Mouse (Mus musculus): ENCODE results near the gene Rheb. TPM values are rescaled to one million over a fixed set of nuclear protein-coding genes. Genes with fewer than 3 reads are reported as not detected.
A peak's percentile ranks its signal among the peaks of the same experiment; 100 is the strongest.
"Not testable (repeated sequence)": the region's sequence is repeated elsewhere in the genome, so short reads cannot be mapped to it uniquely, and the experiment has no call there.

The Rheb gene
- total RNA-seq (2021) = 10 to 100 TPM; 62.1 to 71.5 TPM
- long read RNA-seq, experiment 1, transcript Rheb-201 (8 exons, 1,784 nt) = major isoform, 157 of 166 reads
- long read RNA-seq, experiment 1, partial matches to known transcripts = 2 of 166 reads
- long read RNA-seq, experiment 1, other reads (novel, unspliced or antisense) = 7 of 166 reads
- long read RNA-seq, experiment 2, transcript Rheb-201 (8 exons, 1,784 nt) = major isoform, 144 of 153 reads
- long read RNA-seq, experiment 2, partial matches to known transcripts = 1 of 153 reads
- long read RNA-seq, experiment 2, other reads (novel, unspliced or antisense) = 8 of 153 reads

DNA sequence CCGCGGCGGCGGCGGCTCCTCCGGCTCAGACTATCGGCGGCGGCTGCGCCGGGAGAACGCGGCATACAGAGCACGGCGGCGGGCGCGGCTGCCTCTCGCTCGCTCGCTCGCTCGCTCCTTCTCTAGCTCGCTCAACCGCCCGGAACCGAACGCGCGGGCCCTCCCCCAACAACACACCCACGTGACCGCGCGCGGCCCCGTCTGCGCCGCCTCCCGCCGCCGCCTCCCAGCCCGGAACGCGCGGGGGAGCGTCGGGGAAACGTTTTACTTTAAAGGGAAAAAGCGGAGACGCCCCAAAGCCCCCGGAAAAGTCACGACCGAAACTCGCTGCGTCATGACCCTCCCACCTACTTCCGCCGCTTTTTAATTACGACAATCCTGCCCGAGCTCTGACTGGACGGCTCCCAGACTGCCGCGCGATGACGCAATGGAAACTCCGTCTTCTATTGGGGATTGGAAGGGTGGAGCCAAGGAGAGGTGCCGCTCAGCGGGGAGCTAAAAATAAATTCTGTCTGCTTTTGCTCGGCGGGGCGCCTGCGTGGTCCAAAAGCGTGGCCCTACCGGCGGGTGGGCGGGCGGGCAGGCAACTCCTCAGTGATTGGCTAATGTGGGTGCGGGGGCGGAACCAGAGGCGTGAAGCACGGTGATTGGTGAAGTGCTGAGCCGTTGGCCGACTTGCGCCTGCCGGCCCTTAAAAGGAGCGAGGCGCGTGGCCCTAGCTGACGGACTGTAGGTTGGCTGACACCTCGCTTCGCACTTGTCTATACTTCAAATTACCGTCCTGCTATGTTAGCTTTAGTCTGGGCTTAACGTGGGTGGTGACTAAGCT lies at the start of gene Rheb:
TSS of gene Rheb (minus strand) at position 351 of the 829 bp plus-strand sequence.
- peak; percentile 99 for DNase-seq (ENCODE audit: low spot score)

DNA sequence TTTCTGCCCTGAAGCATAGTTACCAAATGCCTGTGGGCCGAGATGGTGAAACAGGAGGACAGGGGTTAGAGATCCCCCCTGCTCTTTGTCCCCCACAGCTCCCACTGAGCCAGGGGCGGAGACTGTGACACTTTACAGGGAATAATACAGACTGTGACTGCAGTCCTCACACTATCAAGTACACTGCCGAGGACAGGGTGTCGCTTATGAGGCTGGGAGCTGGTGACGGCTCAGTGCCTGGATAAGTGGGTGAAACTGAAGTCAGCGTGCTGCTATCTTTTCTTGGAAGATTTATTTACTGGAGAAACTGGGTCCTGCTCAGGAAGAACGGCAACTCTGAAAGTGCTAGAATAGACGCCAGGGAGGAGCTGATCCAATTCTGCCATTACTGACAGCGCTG lies 47.4 kb upstream of the Rheb start:
- no peak for DNase-seq (ENCODE audit: low spot score)

DNA sequence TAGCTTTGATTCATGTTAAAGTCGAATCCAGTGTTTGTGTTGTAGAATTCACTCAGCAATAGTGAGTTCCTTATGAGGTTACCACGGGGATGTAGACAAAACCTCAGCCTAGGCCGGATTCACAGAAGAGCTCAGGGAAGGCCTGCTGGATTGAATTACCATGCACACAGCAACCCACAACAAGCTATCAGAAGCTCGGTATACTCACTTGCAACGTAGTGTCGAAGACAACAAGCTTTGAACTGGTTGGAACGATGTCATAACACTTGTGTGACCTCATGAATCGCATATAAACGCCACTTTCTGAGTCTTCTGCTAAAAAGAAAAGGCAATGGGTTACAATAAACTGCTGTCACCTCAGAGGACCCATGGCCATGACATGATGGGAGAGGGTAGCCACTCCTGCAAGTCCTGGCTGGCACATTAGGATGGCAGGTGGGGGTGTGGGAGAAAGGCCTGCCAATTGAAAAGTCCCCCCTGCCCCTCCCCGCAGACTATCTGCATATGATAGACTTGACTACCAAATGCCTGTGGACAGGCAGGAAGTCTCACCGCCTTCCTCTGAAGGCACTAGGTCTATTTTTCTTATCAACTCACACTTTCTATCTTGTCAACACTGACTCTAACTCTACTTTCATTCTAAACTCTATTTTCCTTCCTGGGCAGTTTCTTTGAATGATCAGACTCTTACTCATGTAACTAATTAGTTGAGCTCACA lies 46.6 kb upstream of the Rheb start:
- no peak for DNase-seq (ENCODE audit: low spot score)

DNA sequence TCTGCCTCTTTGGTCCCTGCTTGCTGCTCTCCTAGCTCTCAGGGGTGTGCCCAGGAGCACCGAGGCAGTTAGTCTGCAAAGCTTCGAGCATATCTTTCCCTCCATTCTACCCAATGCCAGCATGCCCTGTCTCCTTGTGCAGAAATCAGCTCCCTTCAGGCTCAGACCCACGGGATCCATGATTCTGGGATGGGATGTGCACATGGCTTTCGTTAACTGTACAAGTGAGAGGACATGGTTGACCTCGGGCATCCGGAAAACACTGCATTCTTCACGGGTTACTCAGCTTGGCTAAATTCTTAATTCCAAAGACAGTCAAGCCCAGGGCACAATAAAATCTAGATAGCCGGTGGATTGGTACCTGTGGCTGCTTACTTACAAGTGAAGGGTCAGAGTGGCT lies 44.8 kb upstream of the Rheb start:
- no peak for DNase-seq (ENCODE audit: low spot score)

DNA sequence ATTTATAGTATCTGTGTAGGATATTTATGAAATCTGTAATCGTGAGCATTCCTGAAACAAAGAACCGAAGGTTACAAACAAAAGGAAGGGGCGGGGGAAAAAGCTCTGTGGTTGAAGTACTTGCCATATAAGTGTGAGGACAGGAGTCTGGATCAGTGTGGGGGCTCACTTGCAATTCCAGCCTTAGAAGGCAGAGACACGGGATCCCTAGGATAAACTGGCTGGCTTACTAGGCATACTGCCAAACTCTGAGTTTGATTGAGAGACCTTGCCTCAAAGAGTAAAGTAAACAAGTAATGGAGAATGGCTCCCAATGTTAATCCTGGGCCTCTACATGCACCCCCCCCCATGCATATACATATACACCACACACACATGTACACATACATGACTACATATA lies 36.3 kb upstream of the Rheb start:
- no peak for DNase-seq (ENCODE audit: low spot score)

DNA sequence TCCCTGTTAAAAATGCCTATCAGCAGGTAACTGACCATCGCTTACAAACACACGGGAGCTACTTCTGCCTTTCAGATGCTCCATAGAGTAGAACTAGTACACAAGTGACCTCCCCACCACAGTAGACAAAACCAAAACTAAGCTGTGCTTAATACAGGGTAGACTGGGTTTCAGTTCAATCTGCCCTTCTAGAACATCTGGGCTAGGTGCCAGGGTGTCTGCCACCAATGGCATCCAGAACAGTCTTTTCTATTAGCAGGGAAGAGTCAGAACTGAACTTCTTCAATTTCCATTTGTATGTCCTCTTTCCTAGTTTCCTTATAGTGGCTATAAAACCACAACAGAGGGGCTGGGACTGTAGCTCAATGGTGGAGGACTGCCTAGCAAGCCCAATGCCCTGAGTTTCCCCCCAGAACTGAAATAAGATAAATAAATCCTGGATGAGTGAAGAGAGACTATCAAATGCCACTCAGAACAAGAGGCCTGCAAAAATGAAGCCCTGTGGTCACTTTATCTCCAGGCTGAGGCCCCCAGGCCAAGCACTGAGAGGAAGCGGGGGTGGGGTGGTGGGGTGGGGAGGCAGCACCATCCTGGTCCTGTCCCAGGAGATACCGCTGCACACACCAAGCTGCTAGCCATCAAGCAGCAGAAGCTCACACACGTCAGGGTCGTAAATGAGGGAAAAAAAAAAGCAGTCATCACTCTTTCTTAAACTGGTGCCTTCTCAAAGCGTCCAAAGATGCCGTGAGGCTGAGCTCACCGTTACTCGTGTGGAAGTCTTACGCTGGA lies 35.6 kb upstream of the Rheb start:
- no peak for DNase-seq (ENCODE audit: low spot score)

DNA sequence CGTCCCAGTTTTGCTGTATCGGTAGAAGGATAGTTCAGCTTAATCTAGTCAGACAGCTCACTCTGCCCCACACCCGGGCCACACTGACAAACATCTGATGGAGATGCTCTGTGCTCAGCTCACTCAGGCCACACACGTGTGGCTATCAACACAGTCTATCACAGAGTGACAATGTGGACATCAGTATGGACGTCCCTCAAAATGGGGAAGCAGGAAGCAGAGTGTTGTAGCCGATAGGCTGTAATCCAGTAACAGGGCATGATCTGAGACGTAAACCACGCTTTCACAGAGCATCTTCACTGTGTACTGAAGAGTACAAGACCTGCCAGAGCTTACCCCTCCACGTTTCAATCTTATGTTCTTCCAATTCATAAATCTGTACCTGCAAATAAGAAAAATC lies 34.2 kb upstream of the Rheb start:
- DNase-seq (ENCODE audit: low spot score) = no peak

DNA sequence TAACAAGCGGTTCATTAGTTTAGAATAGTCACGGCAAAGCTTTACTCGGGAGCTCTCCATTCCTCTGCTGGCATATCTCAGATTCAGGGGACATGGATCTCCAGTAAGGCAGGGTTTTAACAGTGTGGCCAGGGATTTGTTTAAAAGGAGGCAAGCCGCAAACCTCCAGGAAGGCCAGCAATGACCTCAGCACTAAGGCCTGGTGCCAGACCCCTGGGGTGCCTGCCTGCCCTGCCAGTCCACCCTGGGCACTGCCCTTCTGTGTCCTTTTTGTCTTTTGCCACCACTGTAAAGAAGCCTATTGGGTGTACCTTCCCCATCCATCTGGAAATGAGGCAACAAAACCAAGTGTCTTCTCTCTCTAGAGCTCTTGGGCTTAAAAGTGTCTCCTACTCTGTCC lies 31.7 kb upstream of the Rheb start:
- no peak for DNase-seq (ENCODE audit: low spot score)

DNA sequence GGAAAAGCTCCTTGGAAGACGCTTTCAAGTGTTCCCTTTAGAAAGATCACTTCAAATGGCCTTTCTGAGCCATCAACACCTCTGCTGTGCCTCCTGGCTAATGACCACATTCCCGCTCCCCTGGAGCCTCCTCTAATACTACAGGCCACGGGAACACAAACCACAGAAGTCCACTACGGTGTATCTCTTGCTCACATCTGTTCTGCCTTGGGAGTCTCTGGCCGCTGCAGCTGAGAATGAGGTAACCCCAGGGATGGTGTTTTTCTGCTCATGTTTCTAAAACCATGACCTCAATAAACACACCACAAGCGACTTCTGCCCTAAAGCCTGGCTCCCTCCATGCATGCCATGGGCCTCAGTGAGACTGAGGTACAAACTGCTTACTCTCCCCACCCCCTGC lies 30.8 kb upstream of the Rheb start:
- no peak for DNase-seq (ENCODE audit: low spot score)

DNA sequence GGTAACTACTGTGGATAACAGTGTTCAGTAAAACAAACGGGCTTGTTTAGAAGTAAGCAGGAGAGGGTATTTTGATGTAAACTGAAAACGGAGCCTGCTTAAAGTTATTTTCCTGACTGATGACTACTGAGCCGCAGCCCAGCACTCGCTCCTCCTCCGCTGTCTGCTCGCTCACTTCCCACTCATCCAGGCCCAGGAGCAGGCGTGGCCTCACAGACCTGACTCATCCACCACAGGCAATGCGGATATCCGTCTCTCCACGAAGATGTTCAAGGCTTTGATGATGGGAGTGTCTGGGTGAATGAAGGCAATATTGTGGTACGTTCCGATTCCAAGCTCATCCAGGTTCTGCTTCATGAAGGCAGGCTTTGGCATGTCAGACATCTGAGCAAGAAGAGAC lies 28.9 kb upstream of the Rheb start:
- no peak for DNase-seq (ENCODE audit: low spot score)

DNA sequence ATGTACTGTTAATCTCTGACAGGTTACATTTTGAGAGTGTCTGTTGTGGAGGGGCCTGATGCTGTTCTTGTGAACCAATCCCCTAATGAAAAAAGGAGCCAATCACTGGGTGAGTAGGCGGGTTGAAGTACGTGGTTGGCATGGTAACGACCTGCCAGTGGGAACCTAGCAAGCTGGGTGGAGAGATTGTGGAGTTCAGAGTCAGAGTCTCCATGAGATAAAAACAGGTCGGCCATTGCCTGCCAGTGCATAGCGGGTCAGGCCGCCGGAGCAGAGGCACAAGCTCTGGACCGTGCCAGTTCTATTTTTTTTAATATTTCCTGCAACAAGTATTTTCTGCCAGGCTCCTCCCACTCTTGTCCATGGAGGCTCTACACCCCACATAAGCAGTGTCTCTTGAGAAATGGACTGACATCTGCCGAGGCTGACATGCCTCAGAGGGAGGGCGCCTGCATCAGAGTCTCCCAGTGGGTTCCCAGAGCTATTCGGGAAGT lies 27.4 kb upstream of the Rheb start:
- DNase-seq (ENCODE audit: low spot score) = no peak

DNA sequence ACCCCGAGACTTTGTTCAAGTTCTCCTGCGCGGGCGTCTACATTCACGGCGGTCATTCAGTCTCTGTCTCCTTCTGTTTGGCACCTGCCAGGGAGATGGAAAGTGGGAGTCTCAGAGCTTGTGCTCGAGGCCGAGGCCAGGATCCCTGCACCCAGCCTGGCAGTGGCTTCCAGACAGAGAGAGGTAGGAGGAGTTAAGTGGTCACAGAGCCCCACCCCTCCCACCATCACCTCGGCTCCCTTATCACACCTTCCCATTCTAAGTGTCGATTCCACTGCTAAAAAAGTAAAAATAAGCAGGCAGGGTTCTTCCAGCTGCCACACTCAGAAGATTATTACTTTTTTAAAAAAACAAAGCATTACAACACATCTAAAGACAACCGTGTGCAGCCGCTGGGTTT lies 21.4 kb upstream of the Rheb start:
- DNase-seq (ENCODE audit: low spot score) = no peak

DNA sequence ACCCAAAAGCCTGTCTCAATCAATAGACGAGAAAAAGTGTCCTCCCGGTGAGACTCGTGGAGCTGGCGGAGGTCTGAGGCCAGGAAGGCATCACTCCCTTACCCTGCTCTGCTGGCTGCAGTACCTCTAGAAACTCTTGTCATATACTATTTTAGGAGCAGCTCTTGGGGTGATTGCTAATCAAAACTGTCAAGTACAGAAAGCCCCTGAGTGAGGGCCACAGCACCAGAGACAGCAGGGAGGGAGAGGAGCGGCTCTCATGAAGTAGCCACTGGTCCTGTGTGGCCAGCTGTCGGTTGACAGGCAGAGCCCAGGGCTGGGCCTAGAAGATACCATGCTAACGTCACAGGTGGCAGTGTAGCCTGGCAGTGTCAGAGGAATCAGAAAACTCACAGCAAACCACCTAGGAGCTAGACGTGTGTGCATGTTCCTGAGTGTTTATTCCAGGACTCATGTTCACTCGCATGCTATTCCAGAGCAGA lies 19.1 kb upstream of the Rheb start:
- no peak for DNase-seq (ENCODE audit: low spot score)

DNA sequence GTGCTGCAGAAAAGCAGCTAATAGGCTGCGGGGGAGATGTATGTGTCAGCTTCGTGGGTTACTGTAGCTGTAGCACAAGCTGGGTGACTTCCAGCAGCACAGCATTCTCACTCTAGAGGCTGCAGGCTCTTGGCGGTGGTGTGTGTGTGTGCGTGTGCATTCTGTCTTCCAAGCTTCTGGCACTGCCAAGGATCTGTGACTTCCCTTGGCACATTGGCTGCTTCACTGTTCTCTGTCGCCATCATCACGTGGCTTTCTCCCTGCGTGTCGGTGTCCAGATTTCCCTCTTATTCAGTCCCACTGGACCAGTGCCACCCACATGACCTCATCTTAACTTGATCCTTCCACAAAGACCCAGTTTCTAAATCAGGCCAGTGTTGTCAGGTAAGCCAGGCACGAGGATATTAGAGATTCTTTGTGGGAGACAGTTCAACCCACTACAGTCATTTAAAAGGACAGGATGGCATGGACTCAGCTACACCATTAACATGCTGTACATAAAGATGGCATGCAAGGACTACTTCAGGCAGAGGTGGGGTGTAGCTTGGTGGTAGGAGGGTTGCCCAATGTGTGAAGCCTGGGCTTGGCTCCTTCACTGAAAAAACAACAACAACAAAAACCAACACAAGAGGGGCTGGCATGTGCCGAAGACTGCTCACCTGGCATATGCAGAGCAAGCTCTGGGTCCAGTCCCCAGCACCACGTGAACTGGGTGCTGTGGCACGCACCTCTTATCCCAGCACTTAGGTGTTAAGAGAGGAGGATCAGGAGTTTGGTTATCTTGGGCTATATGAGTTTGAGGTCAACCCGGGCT lies 18.4 kb upstream of the Rheb start:
- peak; percentile 47 for DNase-seq (ENCODE audit: low spot score)

DNA sequence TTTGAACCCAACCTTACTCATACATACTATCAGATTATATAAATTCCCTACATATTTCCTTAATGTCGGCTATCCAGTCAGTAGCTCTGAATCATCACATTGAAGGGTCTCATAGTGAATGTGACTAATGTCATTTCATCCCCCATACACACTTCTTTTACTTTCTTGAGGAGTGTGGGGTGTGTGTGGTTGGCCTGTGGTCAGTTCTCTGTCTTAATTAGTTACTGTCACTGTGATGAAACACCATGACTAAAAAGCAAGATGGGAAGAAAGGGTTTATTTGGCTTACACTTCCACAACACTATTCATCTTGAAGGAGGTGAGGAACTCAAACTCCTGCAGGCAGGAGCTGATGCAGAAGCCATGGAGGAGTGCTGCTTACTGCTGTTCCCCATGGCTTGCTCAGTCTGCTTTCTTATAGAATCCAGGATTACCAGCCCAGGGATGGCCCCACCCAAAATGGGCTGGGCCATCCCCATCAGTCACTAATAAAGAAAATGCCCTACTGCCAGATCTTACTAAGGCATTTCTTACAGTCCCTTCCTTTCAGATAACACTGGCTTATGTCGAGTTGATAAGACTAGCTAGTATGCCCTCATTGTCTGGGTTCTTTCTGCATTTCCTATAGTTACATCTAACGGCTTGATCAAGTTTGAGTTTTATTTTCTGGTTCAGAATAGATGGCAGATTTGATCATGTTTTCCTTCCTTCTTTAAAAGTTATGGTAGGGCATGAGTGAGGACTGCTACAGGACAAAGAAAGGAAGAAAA lies 17.5 kb upstream of the Rheb start:
- no peak for DNase-seq (ENCODE audit: low spot score)

DNA sequence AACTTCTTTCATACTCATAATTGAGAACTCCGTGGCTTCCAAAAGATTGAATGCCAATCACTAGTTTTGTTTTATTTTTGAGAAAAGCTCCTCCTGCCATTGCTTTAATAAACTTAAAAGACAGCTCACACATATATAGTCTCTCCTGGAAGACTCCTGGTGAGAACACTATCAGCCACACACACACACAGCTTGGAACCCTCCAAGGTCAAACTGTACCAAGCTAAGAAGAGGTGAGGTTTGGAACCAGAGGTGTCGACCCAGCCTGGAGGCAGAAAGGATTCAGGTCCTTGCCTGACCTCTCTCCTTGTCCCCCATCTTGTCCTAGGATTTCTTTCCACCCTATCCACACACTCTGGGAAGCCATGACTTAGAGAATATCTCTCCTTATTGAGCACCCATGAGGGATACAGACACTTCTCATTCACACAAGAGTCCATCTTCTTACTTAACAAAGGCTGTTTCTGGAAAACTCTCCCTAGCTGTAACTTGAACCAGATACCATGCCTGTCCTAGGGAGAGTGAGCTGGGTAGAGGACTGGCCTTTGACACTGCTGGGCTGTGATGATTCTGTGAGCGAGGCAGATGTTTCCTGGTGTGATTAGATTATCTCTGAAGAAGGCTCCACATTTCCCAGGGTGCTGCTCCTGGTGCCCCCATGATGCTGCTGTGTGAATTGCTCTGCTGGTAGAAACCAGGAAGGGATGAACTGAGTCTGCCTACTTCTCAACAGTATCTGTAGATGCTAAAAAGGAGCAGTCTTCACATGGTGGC lies 12.6 kb upstream of the Rheb start:
- DNase-seq (ENCODE audit: low spot score) = no peak

DNA sequence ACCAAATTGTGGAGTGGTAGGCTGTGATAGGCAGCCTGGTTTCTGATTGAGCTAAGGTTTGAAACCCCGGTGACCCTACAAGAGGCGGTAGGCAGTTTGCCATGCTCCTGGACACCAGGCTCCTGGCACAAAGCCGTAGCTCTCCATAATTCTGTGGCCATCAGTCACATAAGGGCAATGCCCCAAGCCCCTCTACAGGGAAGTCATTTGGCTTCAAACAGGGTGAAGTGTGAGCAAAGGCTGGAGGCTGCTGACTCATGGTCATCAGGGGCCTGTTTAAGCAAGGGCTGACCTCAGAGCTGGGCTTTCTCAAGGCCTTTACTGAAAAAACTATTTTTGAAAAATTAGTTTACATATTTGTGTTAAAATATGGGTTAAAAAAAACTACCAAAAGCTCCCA lies 11.8 kb upstream of the Rheb start:
- no peak for DNase-seq (ENCODE audit: low spot score)

DNA sequence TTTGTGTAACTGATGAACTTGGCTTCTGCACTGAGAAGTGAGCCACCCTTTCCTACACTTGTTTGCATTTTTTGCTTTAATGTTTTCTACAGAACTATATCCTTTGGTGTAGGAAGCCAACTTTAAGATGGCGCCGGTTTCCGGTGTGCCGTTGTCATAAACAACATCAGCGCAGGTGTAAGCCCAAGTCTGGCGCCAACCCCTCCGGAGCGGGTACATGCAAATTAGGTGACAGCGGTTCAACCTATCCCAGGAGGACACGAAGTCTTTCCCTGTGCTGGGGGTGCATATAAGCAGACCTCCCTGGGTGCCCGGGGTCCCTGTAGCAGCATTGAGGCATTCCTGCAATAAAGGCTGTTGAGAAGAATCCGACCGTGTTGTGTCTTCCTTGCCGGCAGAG lies 5.8 kb upstream of the Rheb start:
- not testable (repeated sequence) for DNase-seq (ENCODE audit: low spot score)

DNA sequence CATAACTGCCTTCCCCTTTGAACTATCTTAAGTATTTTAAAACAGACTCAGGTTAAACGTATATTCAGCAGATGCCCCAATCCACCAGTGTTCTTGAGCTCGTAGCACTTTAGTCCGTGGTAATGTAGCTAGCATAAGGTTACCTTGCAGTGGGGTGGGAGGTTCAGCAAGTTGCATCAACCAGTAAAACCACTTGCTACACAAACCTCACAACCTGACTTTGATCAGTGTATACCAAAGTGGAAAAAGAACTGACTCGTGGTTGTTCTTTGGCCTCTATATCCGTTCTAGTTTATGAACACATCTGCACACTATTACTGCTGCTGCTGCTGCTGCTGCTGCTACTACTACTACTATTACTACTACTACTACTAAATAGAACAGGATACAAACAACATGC lies 1.4 kb upstream of the Rheb start:
- no peak for DNase-seq (ENCODE audit: low spot score)
